Mouse (Mus musculus) stomach, postnatal 0 days (tissue): ENCODE measurements around the gene Anxa4.

ENCODE experiments used
- CTCF ChIP-seq: IDR thresholded peaks from 2 replicates; pipeline ENCODE4 v1.5.1; 2016; ENCODE audit warnings: antibody characterized with exemption, low read depth, mild to moderate bottlenecking, moderate library complexity
- EP300 ChIP-seq: optimal IDR thresholded peaks from 2 replicates; pipeline ENCODE3; 2016; ENCODE audit warnings: antibody characterized with exemption

DNA sequence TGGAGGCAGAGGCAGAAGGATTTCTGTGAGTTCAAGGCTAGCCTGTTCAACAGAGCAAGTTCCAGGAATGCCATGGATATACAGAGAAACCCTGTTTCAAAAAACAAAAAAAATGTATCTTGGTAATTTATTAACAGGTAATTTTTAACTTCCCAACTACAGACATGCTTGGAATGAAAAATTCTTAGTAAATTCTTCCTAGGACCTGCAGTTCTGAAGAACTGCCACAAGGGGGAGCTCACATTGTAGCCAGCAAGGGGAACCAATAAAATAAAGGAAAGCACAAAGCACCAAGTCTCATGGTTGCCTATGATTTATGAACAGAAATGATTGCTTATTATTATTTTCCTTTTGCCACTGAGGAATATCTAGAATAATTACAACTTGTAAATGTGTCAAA lies 46.2 kb downstream of the Anxa4 start:
- peak; percentile 93 for TF ChIP-seq CTCF
- TF ChIP-seq EP300, result no peak
